Mouse (Mus musculus) heart, embryonic 11.5 days (tissue): ENCODE measurements around the gene Birc6. TPM values are rescaled to one million over a fixed set of nuclear protein-coding genes. Genes with fewer than 3 reads are reported as not detected.

Experiments
- ATAC-seq: fragments of 200-750 bp; cut with Nextera tagmentation; replicated peaks from 2 replicates; pipeline ENCODE4 v1.8.0; 2017; ENCODE audit warnings: moderate library complexity; ENCODE audit not compliant: insufficient number of reproducible peaks, low FRiP score, low TSS enrichment
- H3K27ac ChIP-seq: fragments of 300-500 bp; sonication (generic); 2 replicates; pipeline ENCODE4 v1.5.1; 2014; ENCODE audit warnings: mild to moderate bottlenecking, low read depth, low read length
- H3K27me3 ChIP-seq: fragments of 300-500 bp; sonication (generic); 2 replicates; pipeline ENCODE4 v1.6.1; 2014; ENCODE audit warnings: mild to moderate bottlenecking, low read length, mixed read lengths; ENCODE audit not compliant: control insufficient read depth, insufficient read depth
- H3K36me3 ChIP-seq: fragments of 300-500 bp; sonication (generic); 2 replicates; pipeline ENCODE4 v1.6.1; 2014; ENCODE audit warnings: mild to moderate bottlenecking, low read length, moderate library complexity, mixed read lengths; ENCODE audit not compliant: control insufficient read depth, insufficient read depth
- H3K4me1 ChIP-seq: fragments of 300-500 bp; sonication (generic); 2 replicates; pipeline ENCODE4 v1.6.1; 2014; ENCODE audit warnings: low read length; ENCODE audit not compliant: control insufficient read depth, insufficient read depth
- H3K4me2 ChIP-seq: fragments of 300-500 bp; sonication (generic); 2 replicates; pipeline ENCODE4 v1.6.1; 2014; ENCODE audit warnings: mild to moderate bottlenecking, moderate library complexity
- H3K4me3 ChIP-seq: fragments of 300-500 bp; sonication (generic); 2 replicates; pipeline ENCODE4 v1.5.1; 2014; ENCODE audit warnings: low read depth, low read length
- H3K9ac ChIP-seq: fragments of 300-500 bp; sonication (generic); 2 replicates; pipeline ENCODE4 v1.6.1; 2014; ENCODE audit warnings: mild to moderate bottlenecking, low read depth, low read length, moderate library complexity
- H3K9me3 ChIP-seq: fragments of 300-500 bp; sonication (generic); replicated peaks from 2 replicates; pipeline ENCODE4 v1.6.1; 2016; ENCODE audit warnings: low read length; ENCODE audit not compliant: control insufficient read depth
- WGBS: fragments of 180-500 bp; shearing (Covaris S2); extraction: QIAGEN DNeasy Blood & Tissue Kit; methylation state at CpG from one replicate; pipeline ENCODE4 v1.1.7; 2014; ENCODE audit not compliant: insufficient replicate concordance; 5-methylcytosine and 5-hydroxymethylcytosine counted together
- polyA plus RNA-seq: library from polyadenylated mRNA; unstranded; fragments of >200 nt; fragmentation: Nextera tagmentation; extraction: Ambion mirVana; gene quantifications from 2 replicates; pipeline ENCODE4 v1.2.1, GENCODE M21; 2014

Gene Birc6
- polyA plus RNA-seq, 1 experiment from 2014 or later: 84.8 TPM

DNA sequence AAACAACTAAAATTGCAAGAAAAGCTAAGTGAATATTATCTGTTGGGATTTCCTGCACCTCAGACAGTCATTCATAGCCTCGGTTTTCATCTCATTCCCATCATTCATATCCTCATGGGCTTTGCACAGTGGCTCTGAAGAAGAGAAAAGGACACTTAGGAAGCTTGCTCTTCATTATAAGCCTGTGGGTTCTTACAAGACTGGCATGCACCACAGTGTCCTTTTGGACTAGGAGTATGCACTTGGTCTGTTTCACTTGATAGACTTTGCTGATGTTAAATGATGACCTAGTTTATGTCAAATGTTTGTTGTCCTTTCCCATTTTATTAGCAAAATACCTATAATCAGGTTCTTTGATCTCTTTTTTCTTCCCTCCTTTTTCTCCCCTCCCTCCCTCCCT, 9.4 kb downstream of the Birc6 start:
- Histone ChIP-seq H3K27ac (no peak overlapping the region), H3K4me3 (no peak overlapping the region), H3K36me3 (no peaks in the 10 kb centered on the region), H3K9me3 (no peaks in the 10 kb centered on the region), H3K27me3 (no peaks in the 10 kb centered on the region), H3K4me1 (0 out of 2 replicates have a peak, but pooled peaks cover 2% of the 10 kb centered on the region), H3K4me2 (no peak overlapping the region), H3K9ac (no peak overlapping the region)
- 70% methylated on average over 1 of the region's 1 CpGs for WGBS
- ATAC-seq: no peak

DNA sequence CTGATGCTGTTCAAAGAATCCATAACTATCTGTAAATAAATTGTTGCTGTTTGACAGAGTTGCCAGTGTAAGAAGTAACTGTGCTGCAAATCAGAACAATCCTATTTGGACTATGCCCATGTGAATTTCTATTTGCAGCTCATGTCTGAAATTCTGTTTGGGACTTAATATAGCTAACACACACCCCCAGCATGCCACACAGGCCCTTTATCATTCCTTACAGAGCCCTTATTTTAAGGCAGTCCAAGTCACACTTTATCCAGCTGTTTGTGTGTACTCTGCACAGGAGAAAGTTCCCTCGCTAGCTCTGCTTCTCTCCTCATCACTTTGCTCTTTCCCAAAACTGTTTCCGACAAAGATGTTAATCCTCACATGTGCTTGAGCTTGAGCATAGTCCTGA, 15.5 kb downstream of the Birc6 start:
- Histone ChIP-seq H3K9me3 (no peaks in the 10 kb centered on the region), H3K9ac (no peak overlapping the region), H3K27me3 (no peaks in the 10 kb centered on the region), H3K4me3 (no peak overlapping the region), H3K27ac (no peak overlapping the region; the same call in 1 of the 2 replicates), H3K36me3 (no peaks in the 10 kb centered on the region; the same call in 1 of the 2 replicates), H3K4me2 (no peak overlapping the region), H3K4me1 (no peaks in the 10 kb centered on the region)
- WGBS: 83% methylated on average over 2 of the region's 2 CpGs
- ATAC-seq: no peak

DNA sequence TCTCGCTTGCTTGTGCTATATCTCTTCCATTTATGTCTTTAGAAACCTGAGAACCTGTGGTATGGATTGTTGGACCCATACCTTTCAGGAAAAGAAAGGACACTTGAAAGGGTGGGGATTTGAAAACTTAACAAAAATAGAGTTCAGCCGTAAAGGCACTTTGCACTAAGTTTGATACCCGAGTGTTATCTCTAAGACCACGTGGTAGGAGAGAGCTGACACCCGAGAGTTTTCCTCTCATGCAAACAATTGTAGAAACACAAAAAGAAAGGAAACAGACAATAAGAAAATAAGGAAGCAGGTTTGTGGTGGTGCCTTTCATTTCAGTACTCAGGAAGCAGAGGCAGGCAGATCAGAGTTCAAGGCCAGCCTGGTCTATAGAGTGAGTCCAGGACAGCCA, 26.0 kb downstream of the Birc6 start:
- Histone ChIP-seq H3K27ac (no peak overlapping the region), H3K4me1 (no peaks in the 10 kb centered on the region), H3K4me2 (no peak overlapping the region), H3K9me3 (no peaks in the 10 kb centered on the region), H3K4me3 (no peak overlapping the region), H3K36me3 (peaks cover 5% of the 10 kb centered on the region), H3K27me3 (no peaks in the 10 kb centered on the region), H3K9ac (no peak overlapping the region)
- WGBS: 54% methylated on average over 5 of the region's 5 CpGs
- ATAC-seq: no peak

DNA sequence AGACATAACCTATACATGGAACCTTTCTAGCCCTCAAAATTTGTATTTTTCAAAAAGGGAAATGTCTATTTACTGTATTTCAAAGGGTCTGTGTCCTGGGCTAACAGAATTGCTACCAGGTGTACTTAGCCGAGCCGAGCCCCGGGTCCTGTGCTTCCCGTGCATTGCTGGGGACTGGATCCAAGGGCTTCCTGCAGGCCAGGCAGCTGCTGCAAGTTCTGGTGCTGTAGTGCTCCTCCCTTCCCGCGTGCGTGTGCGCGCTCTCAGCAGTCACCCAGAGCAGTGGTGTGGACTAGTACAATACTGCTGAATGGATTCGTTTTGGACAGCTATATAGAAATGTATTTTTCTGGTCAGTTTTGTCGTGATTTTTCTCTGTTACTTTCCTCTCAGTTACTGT, 31.8 kb downstream of the Birc6 start:
- Histone ChIP-seq H3K27ac (no peak overlapping the region), H3K36me3 (peaks cover 4% of the 10 kb centered on the region), H3K4me1 (no peaks in the 10 kb centered on the region), H3K9ac (no peak overlapping the region), H3K4me2 (no peak overlapping the region), H3K27me3 (no peaks in the 10 kb centered on the region), H3K4me3 (no peak overlapping the region), H3K9me3 (no peaks in the 10 kb centered on the region)
- no peak for ATAC-seq
- WGBS: 94% methylated on average over 11 of the region's 11 CpGs

DNA sequence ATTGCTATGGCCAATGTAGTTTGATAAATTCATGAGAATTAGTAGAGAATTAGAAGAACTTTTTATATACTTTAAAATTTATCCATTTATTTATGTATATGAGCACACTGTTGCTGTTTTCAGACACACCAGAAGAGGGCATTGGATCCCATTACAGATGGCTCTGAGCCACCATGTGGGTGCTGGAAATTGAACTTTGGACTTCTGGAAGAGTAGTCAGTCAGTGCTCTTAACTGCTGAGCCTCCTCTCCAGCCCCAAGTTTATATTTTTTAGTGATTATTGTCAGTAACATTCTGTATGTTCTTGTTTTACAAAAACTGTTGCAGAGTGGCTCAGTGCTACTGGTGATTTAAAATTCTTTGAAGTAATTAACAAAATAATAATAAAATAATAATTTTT, 36.1 kb downstream of the Birc6 start:
- Histone ChIP-seq H3K27ac (no peak overlapping the region), H3K9ac (no peak overlapping the region), H3K27me3 (no peaks in the 10 kb centered on the region), H3K4me1 (no peaks in the 10 kb centered on the region), H3K4me3 (no peak overlapping the region), H3K4me2 (no peak overlapping the region), H3K9me3 (no peaks in the 10 kb centered on the region), H3K36me3 (peaks cover 4% of the 10 kb centered on the region)
- no peak for ATAC-seq

GRCm38 (mm10) chr17:74569219-74569618, 41.1 kb downstream of the Birc6 start:
- Histone ChIP-seq H3K9ac (no peak overlapping the region), H3K9me3 (no peaks in the 10 kb centered on the region), H3K4me1 (no peaks in the 10 kb centered on the region), H3K27me3 (no peaks in the 10 kb centered on the region), H3K4me2 (no peak overlapping the region), H3K4me3 (no peak overlapping the region), H3K36me3 (no peaks in the 10 kb centered on the region; the same call in 1 of the 2 replicates), H3K27ac (no peak overlapping the region)
- ATAC-seq: no peak
- WGBS: 75% methylated on average over 1 of the region's 1 CpGs

DNA sequence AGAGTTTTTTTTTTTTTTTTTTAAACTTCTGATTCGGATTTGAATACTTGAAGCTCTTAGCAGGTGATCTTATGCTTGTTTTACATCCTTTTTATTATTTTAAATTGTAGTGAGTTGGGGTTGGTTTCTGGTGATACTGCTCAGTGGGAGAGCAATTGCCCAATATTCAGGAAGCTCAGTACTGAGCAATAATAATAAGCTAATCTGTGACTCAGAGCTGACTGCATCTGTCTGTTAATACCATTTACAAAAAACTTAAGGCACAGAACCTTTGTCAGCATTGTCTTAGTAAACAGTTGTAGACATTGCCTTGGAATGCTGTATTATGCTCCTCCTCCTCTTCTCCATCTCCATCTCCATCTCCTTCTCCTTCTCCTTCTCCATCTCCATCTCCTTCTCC, 42.5 kb downstream of the Birc6 start:
- Histone ChIP-seq H3K4me2 (no peak overlapping the region), H3K27me3 (no peaks in the 10 kb centered on the region), H3K9me3 (no peaks in the 10 kb centered on the region), H3K4me1 (no peaks in the 10 kb centered on the region), H3K36me3 (no peaks in the 10 kb centered on the region; the same call in 1 of the 2 replicates), H3K9ac (no peak overlapping the region), H3K27ac (no peak overlapping the region), H3K4me3 (no peak overlapping the region)
- 73% methylated on average over 1 of the region's 1 CpGs for WGBS
- no peak for ATAC-seq

DNA sequence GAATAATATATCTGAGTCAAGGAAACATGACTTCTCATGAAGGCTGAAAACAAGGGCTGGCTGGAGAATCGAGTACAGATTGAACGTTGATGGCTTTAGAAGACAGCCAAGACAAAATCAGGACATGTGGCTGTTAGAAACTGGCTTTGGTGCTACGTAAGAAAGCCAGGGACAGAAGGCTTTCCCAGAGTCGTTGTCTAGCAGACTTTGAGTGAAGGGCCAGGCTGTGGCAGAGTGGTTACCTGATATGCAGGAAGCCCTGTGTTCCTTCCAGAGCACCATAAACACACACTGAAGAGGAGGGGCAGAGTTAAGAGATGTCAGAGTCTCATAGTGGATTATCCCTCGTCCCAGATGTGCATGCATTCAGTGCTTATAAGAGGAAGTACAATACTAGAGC, 49.1 kb downstream of the Birc6 start:
- WGBS: 65% methylated on average over 5 of the region's 5 CpGs
- Histone ChIP-seq H3K9me3 (no peaks in the 10 kb centered on the region), H3K27me3 (no peaks in the 10 kb centered on the region), H3K36me3 (peaks cover 15% of the 10 kb centered on the region), H3K9ac (no peak overlapping the region), H3K4me2 (no peak overlapping the region), H3K4me1 (peaks cover 2% of the 10 kb centered on the region; the same call in 1 of the 2 replicates), H3K27ac (no peak overlapping the region), H3K4me3 (no peak overlapping the region)
- no peak for ATAC-seq

DNA sequence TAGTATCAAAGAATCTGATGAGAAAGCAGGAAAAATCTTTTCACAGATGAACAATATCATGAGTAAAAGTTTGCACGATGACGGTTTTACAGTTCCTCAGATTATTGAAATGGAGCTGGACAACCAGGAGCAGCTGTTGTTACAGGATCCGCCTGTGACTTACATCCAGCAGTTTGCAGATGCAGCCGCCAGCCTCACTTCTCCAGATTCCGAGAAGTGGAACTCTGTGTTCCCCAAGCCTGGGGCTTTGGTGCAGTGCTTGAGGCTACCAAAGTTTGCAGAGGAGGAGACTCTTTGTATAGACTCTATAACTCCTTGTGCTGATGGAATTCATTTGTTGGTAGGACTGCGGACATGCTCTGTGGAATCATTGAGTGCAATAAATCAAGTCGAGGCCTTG, 51.5 kb downstream of the Birc6 start:
- Histone ChIP-seq H3K9ac (no peak overlapping the region), H3K27ac (no peak overlapping the region), H3K4me1 (peaks cover 2% of the 10 kb centered on the region; the same call in 1 of the 2 replicates), H3K9me3 (no peaks in the 10 kb centered on the region), H3K36me3 (peaks cover 15% of the 10 kb centered on the region), H3K27me3 (no peaks in the 10 kb centered on the region), H3K4me2 (no peak overlapping the region), H3K4me3 (no peak overlapping the region)
- 93% methylated on average over 7 of the region's 7 CpGs for WGBS
- no peak for ATAC-seq
